Mouse (Mus musculus): ENCODE results near the gene Zfp746. TPM values are rescaled to one million over a fixed set of nuclear protein-coding genes. Genes with fewer than 3 reads are reported as not detected.
"Not testable (repeated sequence)": the region's sequence is repeated elsewhere in the genome, so short reads cannot be mapped to it uniquely, and the experiment has no call there.

Gene Zfp746
- 7.7 and 9.1 TPM in 2 replicates for polyA plus RNA-seq (2015; fragmentation: Nextera tagmentation; extraction: Ambion mirVana)

- H3K36me3 ChIP-seq (ENCODE audit: control insufficient read depth, insufficient read depth) = peaks cover 19% of the 10 kb centered on the region
- peak within 1 kb of the TSS; percentile 99 for H3K9ac ChIP-seq (ENCODE audit: low read depth, low read length)
- under 1% methylated on average over 40 of the region's 53 CpGs for WGBS
- ATAC-seq = peak; percentile 89
- TF ChIP-seq CTCF (IDR thresholded peaks at IDR 0.05; ENCODE audit: low read depth) = peak; percentile 81
- 0 out of 2 replicates have a peak, but pooled peaks cover 4% of the 10 kb centered on the region for H3K4me1 ChIP-seq (replicated peaks; ENCODE audit: control insufficient read depth, insufficient read depth, low read length)
- peak within 1 kb of the TSS; percentile 81 for H3K4me2 ChIP-seq (replicated peaks; ENCODE audit: low read depth)
- H3K4me3 ChIP-seq (ENCODE audit: low read depth, low read length) = peak within 1 kb of the TSS; percentile 79
- H3K27ac ChIP-seq (ENCODE audit: low read depth, low read length) = peak within 1 kb of the TSS; percentile 98
- H3K9me3 ChIP-seq (ENCODE audit: control insufficient read depth) = no peaks in the 10 kb centered on the region
- H3K27me3 ChIP-seq (replicated peaks; ENCODE audit: control insufficient read depth, insufficient read depth, low read length) = no peaks in the 10 kb centered on the region
These were observed at the start of gene Zfp746 for GRCm38 (mm10) chr6:48086471-48086878. Gene Zfp746 (minus strand): TSS chr6:48086593.

GRCm38 (mm10) chr6:48121092-48121491 lies 34.7 kb upstream of the Zfp746 start:
- H3K27ac ChIP-seq (ENCODE audit: low read depth, low read length); H3K9me3 ChIP-seq (ENCODE audit: control insufficient read depth); H3K27me3 ChIP-seq (replicated peaks; ENCODE audit: control insufficient read depth, insufficient read depth, low read length); H3K9ac ChIP-seq (ENCODE audit: low read depth, low read length); H3K4me1 ChIP-seq (replicated peaks; ENCODE audit: control insufficient read depth, insufficient read depth, low read length); H3K36me3 ChIP-seq (ENCODE audit: control insufficient read depth, insufficient read depth); H3K4me2 ChIP-seq (replicated peaks; ENCODE audit: low read depth); H3K4me3 ChIP-seq (ENCODE audit: low read depth, low read length): not testable (repeated sequence)
- peak; percentile 83; the same call in 1 of the 2 replicates for ATAC-seq
- 79% methylated on average over 4 of the region's 4 CpGs for WGBS

GRCm38 (mm10) chr6:48116036-48116435 lies 29.6 kb upstream of the Zfp746 start:
- Histone ChIP-seq H3K4me3 (ENCODE audit: low read depth, low read length) (no peak overlapping the region), H3K9me3 (ENCODE audit: control insufficient read depth) (no peaks in the 10 kb centered on the region), H3K4me2 (replicated peaks; ENCODE audit: low read depth) (no peak overlapping the region), H3K36me3 (ENCODE audit: control insufficient read depth, insufficient read depth) (no peaks in the 10 kb centered on the region), H3K4me1 (replicated peaks; ENCODE audit: control insufficient read depth, insufficient read depth, low read length) (no peaks in the 10 kb centered on the region), H3K9ac (ENCODE audit: low read depth, low read length) (no peak overlapping the region), H3K27ac (ENCODE audit: low read depth, low read length) (no peak overlapping the region), H3K27me3 (replicated peaks; ENCODE audit: control insufficient read depth, insufficient read depth, low read length) (no peaks in the 10 kb centered on the region)
- ATAC-seq = no peak
- WGBS = 62% methylated on average over 3 of the region's 3 CpGs
- TF ChIP-seq CTCF (IDR thresholded peaks at IDR 0.05; ENCODE audit: low read depth) = no peak

GRCm38 (mm10) chr6:48086957-48087715 lies 743 bp upstream of the Zfp746 start:
- no peaks in the 10 kb centered on the region for H3K27me3 ChIP-seq (replicated peaks; ENCODE audit: control insufficient read depth, insufficient read depth, low read length)
- peak overlapping the region; percentile 81 for H3K4me2 ChIP-seq (replicated peaks; ENCODE audit: low read depth)
- WGBS = 44% methylated on average over 14 of the region's 14 CpGs
- H3K27ac ChIP-seq (ENCODE audit: low read depth, low read length) = no peak overlapping the region
- peaks cover 14% of the 10 kb centered on the region for H3K36me3 ChIP-seq (ENCODE audit: control insufficient read depth, insufficient read depth)
- no peaks in the 10 kb centered on the region for H3K9me3 ChIP-seq (ENCODE audit: control insufficient read depth)
- H3K4me3 ChIP-seq (ENCODE audit: low read depth, low read length) = peak overlapping the region; percentile 79
- no peak for ATAC-seq
- peak; percentile 36 for TF ChIP-seq CTCF (IDR thresholded peaks at IDR 0.05; ENCODE audit: low read depth)
- 0 out of 2 replicates have a peak, but pooled peaks cover 4% of the 10 kb centered on the region for H3K4me1 ChIP-seq (replicated peaks; ENCODE audit: control insufficient read depth, insufficient read depth, low read length)
- no peak overlapping the region for H3K9ac ChIP-seq (ENCODE audit: low read depth, low read length)

DNA sequence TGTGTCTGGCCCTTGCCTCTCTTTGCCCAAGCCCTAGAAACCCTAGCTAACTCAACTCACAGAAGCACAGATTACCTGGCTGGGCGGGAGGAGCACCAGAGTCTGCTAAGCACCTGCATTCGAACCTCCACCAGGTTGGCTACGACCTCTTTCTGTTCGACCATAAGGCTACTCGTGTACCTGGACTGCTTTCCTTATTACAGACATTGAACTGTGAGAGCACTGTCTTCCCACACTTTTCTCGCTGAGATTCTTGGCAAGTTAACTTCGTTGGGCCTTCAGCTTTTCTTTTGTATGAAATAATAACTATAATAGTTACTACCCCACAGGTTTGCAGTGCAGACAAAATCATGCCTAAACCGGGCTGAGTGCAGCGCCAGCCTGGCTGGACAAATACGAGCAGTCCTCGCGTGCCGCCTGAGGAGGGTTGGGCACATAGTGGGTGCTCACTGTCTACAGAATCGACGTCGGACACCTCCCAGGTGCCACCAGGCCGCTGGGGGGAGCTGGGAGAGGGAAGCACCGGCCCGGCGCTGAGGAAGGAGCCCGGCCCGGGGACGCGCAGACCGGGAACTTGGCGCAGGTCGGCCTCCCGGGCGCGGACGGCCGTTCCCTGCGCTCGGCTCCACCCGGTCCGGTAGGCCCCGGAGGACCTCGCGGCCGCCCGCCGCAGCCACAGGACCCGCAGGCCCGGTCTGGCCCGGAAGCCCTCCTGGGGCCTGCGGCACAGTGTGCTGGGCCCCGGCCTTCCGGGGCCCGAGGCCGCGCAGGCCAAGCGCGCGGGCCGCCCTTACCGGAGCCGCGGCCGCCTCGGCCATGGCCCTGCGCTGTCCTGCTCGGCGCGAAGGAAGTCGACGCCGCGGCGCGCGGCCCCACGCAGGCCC lies 630 bp downstream of the Zfp746 start:
- H3K9me3 ChIP-seq (ENCODE audit: control insufficient read depth) = no peaks in the 10 kb centered on the region
- H3K4me3 ChIP-seq (ENCODE audit: low read depth, low read length) = peak overlapping the region; percentile 79
- H3K9ac ChIP-seq (ENCODE audit: low read depth, low read length) = peak overlapping the region; percentile 99
- peak; percentile 86 for ATAC-seq
- WGBS = 1% methylated on average over 58 of the region's 72 CpGs
- H3K27ac ChIP-seq (ENCODE audit: low read depth, low read length) = peak overlapping the region; percentile 98
- H3K4me2 ChIP-seq (replicated peaks; ENCODE audit: low read depth) = peak overlapping the region; percentile 81
- peaks cover 26% of the 10 kb centered on the region for H3K36me3 ChIP-seq (ENCODE audit: control insufficient read depth, insufficient read depth)
- H3K4me1 ChIP-seq (replicated peaks; ENCODE audit: control insufficient read depth, insufficient read depth, low read length) = 0 out of 2 replicates have a peak, but pooled peaks cover 4% of the 10 kb centered on the region
- no peaks in the 10 kb centered on the region for H3K27me3 ChIP-seq (replicated peaks; ENCODE audit: control insufficient read depth, insufficient read depth, low read length)
- TF ChIP-seq CTCF (IDR thresholded peaks at IDR 0.05; ENCODE audit: low read depth) = peak; percentile 63

DNA sequence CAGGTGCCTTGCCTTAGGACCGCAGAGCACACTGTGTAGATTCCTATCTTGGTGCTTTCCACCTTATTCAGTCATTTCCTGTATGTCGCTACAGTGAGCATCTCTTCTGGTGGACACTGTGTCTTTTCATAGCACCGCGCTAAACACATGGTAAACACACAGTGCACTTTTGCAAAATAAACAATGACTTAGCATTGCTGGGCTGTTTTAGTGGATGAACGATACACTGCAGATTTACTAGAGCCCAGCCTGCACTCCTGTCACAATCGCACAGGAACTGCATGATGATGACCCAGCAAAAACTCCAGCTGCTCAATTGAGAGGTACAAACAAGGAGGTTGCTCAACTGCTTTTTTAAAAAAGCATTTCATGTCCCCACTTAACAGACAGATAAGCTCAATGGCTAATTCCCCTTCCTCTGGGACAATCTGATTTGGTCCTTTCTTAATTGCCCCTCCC lies 2.6 kb downstream of the Zfp746 start:
- WGBS = 77% methylated on average over 6 of the region's 6 CpGs
- Histone ChIP-seq H3K4me3 (ENCODE audit: low read depth, low read length) (no peak overlapping the region), H3K36me3 (ENCODE audit: control insufficient read depth, insufficient read depth) (peaks cover 46% of the 10 kb centered on the region), H3K9ac (ENCODE audit: low read depth, low read length) (no peak overlapping the region), H3K9me3 (ENCODE audit: control insufficient read depth) (no peaks in the 10 kb centered on the region), H3K4me2 (replicated peaks; ENCODE audit: low read depth) (no peak overlapping the region), H3K4me1 (replicated peaks; ENCODE audit: control insufficient read depth, insufficient read depth, low read length) (0 out of 2 replicates have a peak, but pooled peaks cover 4% of the 10 kb centered on the region), H3K27ac (ENCODE audit: low read depth, low read length) (no peak overlapping the region), H3K27me3 (replicated peaks; ENCODE audit: control insufficient read depth, insufficient read depth, low read length) (no peaks in the 10 kb centered on the region)
- TF ChIP-seq CTCF (IDR thresholded peaks at IDR 0.05; ENCODE audit: low read depth) = no peak
- no peak for ATAC-seq

Data from intestine, postnatal 0 days (tissue).